Mouse (Mus musculus): ENCODE data around the gene Ubtd2. TPM values are rescaled to one million over a fixed set of nuclear protein-coding genes. Genes with fewer than 3 reads are reported as not detected.

The Ubtd2 gene
- polyA plus RNA-seq, 1 experiment from 2014 or later, result 71.3 TPM

- H3K27me3 ChIP-seq (ENCODE audit: poor library complexity, severe bottlenecking), result no peaks in the 10 kb centered on the region
- H3K27ac ChIP-seq, result no peak overlapping the region
- WGBS, result 53% methylated on average over 8 of the region's 8 CpGs
- H3K36me3 ChIP-seq (replicated peaks), result no peaks in the 10 kb centered on the region
- H3K4me3 ChIP-seq, result no peak overlapping the region
- no peaks in the 10 kb centered on the region for H3K9me3 ChIP-seq
- H3K4me1 ChIP-seq, result peaks cover 54% of the 10 kb centered on the region
- no peak for DNase-seq (ENCODE audit: extremely low spot score, low spot score)
Measured at GRCm38 (mm10) chr11:32565088-32565487, 109.9 kb downstream of the Ubtd2 start.

GRCm38 (mm10) chr11:32566184-32566583 lies 111.0 kb downstream of the Ubtd2 start:
- DNase-seq (ENCODE audit: extremely low spot score, low spot score), result no peak
- Histone ChIP-seq H3K4me1 (peaks cover 47% of the 10 kb centered on the region), H3K36me3 (replicated peaks) (no peaks in the 10 kb centered on the region), H3K9me3 (no peaks in the 10 kb centered on the region), H3K27ac (no peak overlapping the region), H3K4me3 (no peak overlapping the region), H3K27me3 (ENCODE audit: poor library complexity, severe bottlenecking) (no peaks in the 10 kb centered on the region)
- WGBS, result 90% methylated on average over 6 of the region's 6 CpGs

Other genes with a start within 250 kb of the Ubtd2 start
- 118 and 120 TPM in 2 replicates for gene Snrnp25, start 250.0 kb upstream of the Ubtd2 start, polyA plus RNA-seq (2016; fragmentation: Nextera tagmentation; extraction: Ambion mirVana)
- 21.9 and 22.9 TPM in 2 replicates for gene Rhbdf1, start 233.1 kb upstream of the Ubtd2 start, polyA plus RNA-seq (2016; fragmentation: Nextera tagmentation; extraction: Ambion mirVana)
- gene Mpg, start 228.9 kb upstream of the Ubtd2 start, polyA plus RNA-seq (2016; fragmentation: Nextera tagmentation; extraction: Ambion mirVana), result 31.0 and 31.2 TPM in 2 replicates
- 48.3 and 48.6 TPM in 2 replicates for gene Nprl3, start 187.7 kb upstream of the Ubtd2 start, polyA plus RNA-seq (2016; fragmentation: Nextera tagmentation; extraction: Ambion mirVana)
- gene Hba-x, start 179.0 kb upstream of the Ubtd2 start, polyA plus RNA-seq (2016; fragmentation: Nextera tagmentation; extraction: Ambion mirVana), result 3,082 and 4,268 TPM in 2 replicates
- 2,180 and 3,072 TPM in 2 replicates for gene Hba-a1, start 171.9 kb upstream of the Ubtd2 start, polyA plus RNA-seq (2016; fragmentation: Nextera tagmentation; extraction: Ambion mirVana)
- gene Hbq1b, start 168.4 kb upstream of the Ubtd2 start, polyA plus RNA-seq (2016; fragmentation: Nextera tagmentation; extraction: Ambion mirVana), result 6.1 and 10.1 TPM in 2 replicates
- 3,944 and 5,635 TPM in 2 replicates for gene Hba-a2, start 158.9 kb upstream of the Ubtd2 start, polyA plus RNA-seq (2016; fragmentation: Nextera tagmentation; extraction: Ambion mirVana)
- gene Hbq1a, start 155.3 kb upstream of the Ubtd2 start, polyA plus RNA-seq (2016; fragmentation: Nextera tagmentation; extraction: Ambion mirVana), result not detected in 2 replicates
- gene Sh3pxd2b, start 107.5 kb upstream of the Ubtd2 start, polyA plus RNA-seq (2016; fragmentation: Nextera tagmentation; extraction: Ambion mirVana), result 23.0 and 23.4 TPM in 2 replicates
- gene Efcab9, start 76.7 kb downstream of the Ubtd2 start, polyA plus RNA-seq (2016; fragmentation: Nextera tagmentation; extraction: Ambion mirVana), result 0.21 and 0.25 TPM in 2 replicates
- 2.0 and 2.3 TPM in 2 replicates for gene Stk10, start 77.9 kb downstream of the Ubtd2 start, polyA plus RNA-seq (2016; fragmentation: Nextera tagmentation; extraction: Ambion mirVana)
- gene Fbxw11, start 187.4 kb downstream of the Ubtd2 start, polyA plus RNA-seq (2016; fragmentation: Nextera tagmentation; extraction: Ambion mirVana), result 87.0 and 90.8 TPM in 2 replicates

Data from forebrain, embryonic 10.5 days (tissue).